Mouse (Mus musculus) limb, embryonic 14.5 days (tissue): ENCODE results near the gene St6galnac6. TPM values are rescaled to one million over a fixed set of nuclear protein-coding genes. Genes with fewer than 3 reads are reported as not detected.

ENCODE experiments used
- ATAC-seq: fragments of 200-750 bp; cut with Nextera tagmentation; 2 replicates; pipeline ENCODE4 v1.8.0; 2017; ENCODE audit warnings: low read depth, moderate number of reproducible peaks, moderate TSS enrichment; ENCODE audit not compliant: low FRiP score
- DNase-seq: peaks from one replicate; pipeline ENCODE4 v3.0.0-alpha.2; 2015; ENCODE audit warnings: low spot score
- H3K27ac ChIP-seq: fragments of 300-500 bp; sonication (generic); replicated peaks from 2 replicates; pipeline ENCODE4 v1.5.1; 2014; ENCODE audit warnings: low read depth, mild to moderate bottlenecking, low read length, moderate library complexity, mixed read lengths
- H3K27me3 ChIP-seq: fragments of 300-500 bp; sonication (generic); 2 replicates; pipeline ENCODE4 v1.6.1; 2014; ENCODE audit warnings: low read length, mixed read lengths; ENCODE audit not compliant: control insufficient read depth, insufficient read depth
- H3K36me3 ChIP-seq: fragments of 300-500 bp; sonication (generic); 2 replicates; pipeline ENCODE4 v1.6.1; 2014; ENCODE audit warnings: mild to moderate bottlenecking, low read length, moderate library complexity, mixed read lengths; ENCODE audit not compliant: control insufficient read depth, insufficient read depth
- H3K4me1 ChIP-seq: fragments of 300-500 bp; sonication (generic); 2 replicates; pipeline ENCODE4 v1.6.1; 2014; ENCODE audit warnings: antibody characterized with exemption, low read length, mixed read lengths; ENCODE audit not compliant: control insufficient read depth, insufficient read depth
- H3K4me2 ChIP-seq: fragments of 300-500 bp; sonication (generic); replicated peaks from 2 replicates; pipeline ENCODE4 v1.6.1; 2014; ENCODE audit warnings: low read depth, mild to moderate bottlenecking, low read length, moderate library complexity; ENCODE audit not compliant: severe bottlenecking
- H3K4me3 ChIP-seq: fragments of 300-500 bp; sonication (generic); replicated peaks from 2 replicates; pipeline ENCODE4 v1.5.1; 2014; ENCODE audit warnings: low read length
- H3K9ac ChIP-seq: fragments of 300-500 bp; sonication (generic); 2 replicates; pipeline ENCODE4 v1.6.1; 2014; ENCODE audit warnings: mild to moderate bottlenecking, low read depth, low read length, moderate library complexity; ENCODE audit not compliant: severe bottlenecking
- H3K9me3 ChIP-seq: fragments of 300-500 bp; sonication (generic); 2 replicates; pipeline ENCODE4 v1.6.1; 2016; ENCODE audit warnings: low read length; ENCODE audit not compliant: control insufficient read depth
- POLR2A ChIP-seq: fragments of 200-500 bp; IDR thresholded peaks from 2 replicates; pipeline ENCODE4 v1.8.0; 2012; ENCODE audit warnings: inconsistent platforms, mild to moderate bottlenecking, moderate library complexity, borderline replicate concordance; ENCODE audit not compliant: insufficient read depth, insufficient read length; ENCODE audit errors: extremely low read depth
- WGBS: fragments of 180-500 bp; shearing (Covaris S2); extraction: QIAGEN DNeasy Blood & Tissue Kit; methylation state at CpG from one replicate; pipeline ENCODE4 v1.1.7; 2014; 5-methylcytosine and 5-hydroxymethylcytosine counted together
- polyA plus RNA-seq, 2 experiments: library from polyadenylated mRNA; depleted of rRNA in 1 of 2; stranded (reverse) in 1 of 2; unstranded in 1 of 2; fragments of >200 nt; fragmentation: Nextera tagmentation in 1 of 2; extraction: Ambion mirVana in 1 of 2; gene quantifications; 2 replicates each; pipeline versions ENCODE4 v1.2.1 to v1.2.3; 2012 to 2014

The St6galnac6 gene
- polyA plus RNA-seq, 2 experiments: 10.7 to 39.2 TPM

- Histone ChIP-seq H3K36me3 (peaks cover 38% of the 10 kb centered on the region), H3K4me1 (peaks cover 14% of the 10 kb centered on the region), H3K4me2 (peak within 1 kb of the TSS; percentile 94), H3K4me3 (peak within 1 kb of the TSS; percentile 76), H3K27me3 (no peaks in the 10 kb centered on the region), H3K27ac (peak within 1 kb of the TSS; percentile 58; the same call in 1 of the 2 replicates), H3K9me3 (no peaks in the 10 kb centered on the region), H3K9ac (peak within 1 kb of the TSS; percentile 71)
- TF ChIP-seq POLR2A: peak; percentile 76; the same call in 1 of the 2 replicates
- 2% methylated on average over 34 of the region's 36 CpGs for WGBS
- peak; percentile 91 for DNase-seq
- ATAC-seq: peak; percentile 92
Observed at GRCm38 (mm10) chr2:32570698-32571494, 28.6 kb upstream of the St6galnac6 start, which contains the start of gene Dpm2. Gene Dpm2, plus strand, starts transcription at chr2:32570858.

GRCm38 (mm10) chr2:32572196-32572595 is 27.3 kb upstream of the St6galnac6 start:
- Histone ChIP-seq H3K36me3 (peaks cover 27% of the 10 kb centered on the region), H3K27me3 (no peaks in the 10 kb centered on the region), H3K9ac (no peak overlapping the region), H3K27ac (no peak overlapping the region), H3K4me2 (no peak overlapping the region), H3K9me3 (no peaks in the 10 kb centered on the region), H3K4me3 (no peak overlapping the region), H3K4me1 (peaks cover 14% of the 10 kb centered on the region)
- ATAC-seq (no peak), DNase-seq (no peak)
- 92% methylated on average over 11 of the region's 11 CpGs for WGBS
- TF ChIP-seq POLR2A: no peak

DNA sequence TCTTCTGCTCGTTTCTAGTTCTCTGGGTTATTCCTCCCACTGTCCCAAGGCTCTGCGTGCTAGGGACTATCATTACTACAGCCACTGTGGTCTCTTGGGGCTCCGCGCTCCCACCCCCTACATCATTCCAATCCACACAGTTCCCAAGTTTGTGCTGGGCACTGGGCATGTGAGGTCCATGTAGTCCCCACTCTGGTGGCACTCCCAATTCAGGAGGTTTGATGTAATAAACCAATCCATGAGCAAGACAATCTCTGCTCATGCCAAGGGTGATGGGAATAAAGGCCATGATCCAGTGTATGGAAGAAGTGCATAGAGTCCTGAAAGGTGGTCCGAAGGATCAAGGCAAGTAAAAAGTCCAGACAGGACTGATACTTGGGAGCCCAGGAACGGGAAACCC is 25.0 kb upstream of the St6galnac6 start, which contains the start of gene Pip5kl1:
Gene Pip5kl1 (plus strand): TSS at position 301 of the 400 bp plus-strand sequence.
- peak within 1 kb of the TSS; percentile 48 for H3K4me3 ChIP-seq
- ATAC-seq (no peak), DNase-seq (no peak)
- peak within 1 kb of the TSS; percentile 47 for H3K9ac ChIP-seq
- H3K4me1 ChIP-seq: peaks cover 14% of the 10 kb centered on the region
- H3K9me3 ChIP-seq: no peaks in the 10 kb centered on the region
- H3K27ac ChIP-seq: no peak within 1 kb of the TSS
- TF ChIP-seq POLR2A: no peak
- H3K36me3 ChIP-seq: peaks cover 5% of the 10 kb centered on the region
- peak within 1 kb of the TSS; percentile 96 for H3K4me2 ChIP-seq
- H3K27me3 ChIP-seq: no peaks in the 10 kb centered on the region
- WGBS: 83% methylated on average over 6 of the region's 6 CpGs

- WGBS: 2% methylated on average over 26 of the region's 26 CpGs
- Histone ChIP-seq H3K36me3 (peaks cover 4% of the 10 kb centered on the region), H3K4me1 (peaks cover 14% of the 10 kb centered on the region), H3K27ac (no peak overlapping the region), H3K9me3 (no peaks in the 10 kb centered on the region), H3K9ac (peak overlapping the region; percentile 47), H3K4me3 (peak overlapping the region; percentile 48), H3K27me3 (no peaks in the 10 kb centered on the region), H3K4me2 (peak overlapping the region; percentile 96)
- DNase-seq: no peak
- no peak for TF ChIP-seq POLR2A
- no peak for ATAC-seq
Observed at GRCm38 (mm10) chr2:32574901-32575585, 24.5 kb upstream of the St6galnac6 start.

- peak within 1 kb of the TSS; percentile 47 for H3K9ac ChIP-seq
Observed at GRCm38 (mm10) chr2:32575586-32576160, 23.8 kb upstream of the St6galnac6 start, which contains the start of gene 9430097D07Rik. Gene 9430097D07Rik, minus strand, starts transcription at chr2:32575684.

More at GRCm38 (mm10) chr2:32575586-32576160, 23.8 kb upstream of the St6galnac6 start, which contains the start of gene 9430097D07Rik:
- TF ChIP-seq POLR2A: no peak
- Histone ChIP-seq H3K4me2 (peak within 1 kb of the TSS; percentile 96), H3K36me3 (peaks cover 4% of the 10 kb centered on the region), H3K27ac (no peak within 1 kb of the TSS), H3K4me1 (peaks cover 14% of the 10 kb centered on the region), H3K27me3 (no peaks in the 10 kb centered on the region), H3K9me3 (no peaks in the 10 kb centered on the region), H3K4me3 (peak within 1 kb of the TSS; percentile 48)
- peak; percentile 34; the same call in 1 of the 2 replicates for ATAC-seq
- WGBS: 5% methylated on average over 28 of the region's 28 CpGs
- DNase-seq: peak; percentile 68
